Mouse (Mus musculus) testis, adult 2 months (tissue): ENCODE data around the gene Kcnh3. TPM values are rescaled to one million over a fixed set of nuclear protein-coding genes. Genes with fewer than 3 reads are reported as not detected.

Experiments used
- H3K27ac ChIP-seq: fragments of 200-500 bp; 2 replicates; pipeline ENCODE4 v1.5.1; 2012; ENCODE audit warnings: low read depth, low read length; ENCODE audit not compliant: control insufficient read depth, insufficient read depth
- H3K27me3 ChIP-seq: fragments of 200-500 bp; 2 replicates; pipeline ENCODE4 v1.6.1; 2012; ENCODE audit warnings: mild to moderate bottlenecking, low read length, moderate library complexity; ENCODE audit not compliant: control insufficient read depth, insufficient read depth
- H3K36me3 ChIP-seq: fragments of 200-500 bp; 2 replicates; pipeline ENCODE4 v1.6.1; 2012; ENCODE audit warnings: mild to moderate bottlenecking, low read length; ENCODE audit not compliant: control insufficient read depth, insufficient read depth
- H3K4me1 ChIP-seq: fragments of 200-500 bp; 2 replicates; pipeline ENCODE4 v1.6.1; 2012; ENCODE audit warnings: low read length; ENCODE audit not compliant: control insufficient read depth, insufficient read depth
- H3K4me3 ChIP-seq: fragments of 200-500 bp; 2 replicates; pipeline ENCODE4 v1.5.1; 2012; ENCODE audit warnings: low read depth, mild to moderate bottlenecking, low read length, moderate library complexity, mixed read lengths; ENCODE audit not compliant: control insufficient read depth
- CTCF ChIP-seq: fragments of 200-500 bp; IDR thresholded peaks from 2 replicates; pipeline ENCODE4 v1.5.1; 2012; ENCODE audit warnings: low read depth, mild to moderate bottlenecking, inconsistent platforms, low read length, moderate library complexity; ENCODE audit not compliant: control insufficient read depth, insufficient read depth, insufficient replicate concordance
- POLR2A ChIP-seq: fragments of 200-500 bp; IDR thresholded peaks from 2 replicates; pipeline ENCODE4 v1.6.1; 2012; ENCODE audit warnings: low read depth, mild to moderate bottlenecking, inconsistent platforms, low read length, moderate library complexity; ENCODE audit not compliant: control insufficient read depth
- polyA plus RNA-seq: library from polyadenylated mRNA; depleted of rRNA; stranded (reverse); fragments of >200 nt; gene quantifications from 2 replicates; pipeline ENCODE4 v1.2.3, GENCODE M21; 2012

Gene Kcnh3
- polyA plus RNA-seq, 1 experiment: 0.89 TPM

DNA sequence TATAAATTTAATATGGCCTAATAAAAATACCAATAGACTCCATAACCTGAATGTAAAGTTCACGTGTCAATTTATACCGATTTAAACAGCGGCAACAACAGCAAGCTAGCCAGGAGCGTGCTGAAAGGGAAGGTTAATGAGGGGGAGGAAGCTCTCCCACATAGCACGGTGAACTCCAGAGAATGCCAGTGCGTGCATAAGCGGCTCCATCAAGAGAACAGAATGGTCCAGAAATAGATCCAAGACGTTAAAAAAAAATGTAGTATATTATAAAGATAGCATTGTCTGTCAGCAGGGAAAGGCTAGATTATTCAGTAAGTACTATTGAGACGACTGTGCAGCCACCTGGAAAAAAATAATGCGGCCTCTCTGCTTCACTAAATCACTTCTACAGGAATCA, 38.0 kb downstream of the Kcnh3 start:
- Histone ChIP-seq H3K4me1 (0 out of 2 replicates have a peak, but pooled peaks cover 2% of the 10 kb centered on the region), H3K27me3 (no peaks in the 10 kb centered on the region), H3K36me3 (no peaks in the 10 kb centered on the region), H3K27ac (no peak overlapping the region), H3K4me3 (no peak overlapping the region)
- no peak for TF ChIP-seq CTCF
- no peak for TF ChIP-seq POLR2A

GRCm38 (mm10) chr15:99264363-99264762, 39.7 kb downstream of the Kcnh3 start:
- no peak overlapping the region for H3K27ac ChIP-seq

DNA sequence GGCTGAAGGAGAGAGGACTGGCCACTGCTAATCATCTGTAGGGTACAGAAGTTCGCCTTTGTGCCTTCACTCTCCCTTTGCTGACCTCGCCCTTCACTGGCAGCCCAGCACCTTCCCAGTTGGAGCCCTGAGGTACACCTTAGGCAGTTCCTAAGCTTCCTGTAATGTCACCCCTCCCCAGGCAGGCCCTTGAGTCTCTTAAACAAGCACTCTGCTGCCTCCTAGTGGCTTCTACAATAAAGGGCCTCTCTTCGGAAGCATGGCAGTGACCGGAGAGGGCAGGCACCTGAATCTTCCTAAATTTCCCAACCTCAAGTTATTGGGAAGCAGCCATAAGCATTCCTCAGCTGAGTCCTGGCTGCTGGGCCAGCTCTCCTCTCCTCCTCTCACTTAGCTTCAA, 41.0 kb downstream of the Kcnh3 start:
- TF ChIP-seq POLR2A: no peak
- peak; percentile 39; the same call in 1 of the 2 replicates for TF ChIP-seq CTCF

More at GRCm38 (mm10) chr15:99264363-99264762, 39.7 kb downstream of the Kcnh3 start:
- Histone ChIP-seq H3K36me3 (no peaks in the 10 kb centered on the region), H3K27me3 (no peaks in the 10 kb centered on the region), H3K4me1 (0 out of 2 replicates have a peak, but pooled peaks cover 2% of the 10 kb centered on the region), H3K4me3 (no peak overlapping the region)
- TF ChIP-seq POLR2A (no peak), CTCF (no peak)

GRCm38 (mm10) chr15:99276095-99276494, 51.4 kb downstream of the Kcnh3 start:
- Histone ChIP-seq H3K27ac (no peak overlapping the region), H3K4me1 (no peaks in the 10 kb centered on the region), H3K27me3 (no peaks in the 10 kb centered on the region), H3K36me3 (no peaks in the 10 kb centered on the region), H3K4me3 (no peak overlapping the region)
- TF ChIP-seq CTCF (no peak), POLR2A (no peak)

More for the DNA sequence above, 41.0 kb downstream of the Kcnh3 start:
- no peaks in the 10 kb centered on the region for H3K27me3 ChIP-seq
- no peaks in the 10 kb centered on the region for H3K4me1 ChIP-seq
- H3K4me3 ChIP-seq: no peak overlapping the region
- H3K27ac ChIP-seq: no peak overlapping the region
- H3K36me3 ChIP-seq: no peaks in the 10 kb centered on the region

- Histone ChIP-seq H3K36me3 (no peaks in the 10 kb centered on the region), H3K4me1 (no peaks in the 10 kb centered on the region), H3K27me3 (no peaks in the 10 kb centered on the region), H3K4me3 (no peak overlapping the region), H3K27ac (no peak overlapping the region)
- TF ChIP-seq POLR2A (no peak), CTCF (no peak)
Observed at GRCm38 (mm10) chr15:99278271-99278670, 53.6 kb downstream of the Kcnh3 start.

DNA sequence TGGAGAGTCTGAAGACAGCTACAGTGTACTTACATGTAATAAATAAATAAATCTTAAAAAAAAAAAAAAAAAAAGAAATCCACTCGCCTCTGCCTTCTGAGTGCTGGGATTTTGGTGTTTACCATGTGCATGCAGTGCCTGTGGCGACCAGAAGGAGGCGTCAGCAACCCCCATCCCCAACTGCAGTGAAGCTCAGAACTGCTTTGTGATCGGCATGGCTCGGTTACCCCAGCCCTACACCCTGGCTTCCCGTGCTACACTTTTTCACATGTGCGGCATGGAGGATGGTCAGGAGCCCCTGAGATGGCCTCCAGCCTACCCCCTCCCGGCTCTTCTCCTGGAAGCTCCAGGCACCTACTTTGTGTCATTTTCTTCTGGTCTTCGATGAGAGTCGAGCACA, 58.8 kb downstream of the Kcnh3 start:
- no peak overlapping the region for H3K27ac ChIP-seq
- peaks cover 15% of the 10 kb centered on the region for H3K4me1 ChIP-seq
- H3K4me3 ChIP-seq: peak overlapping the region; percentile 2
- TF ChIP-seq CTCF (peak; percentile 78; the same call in 1 of the 2 replicates), POLR2A (no peak)
- no peaks in the 10 kb centered on the region for H3K36me3 ChIP-seq
- no peaks in the 10 kb centered on the region for H3K27me3 ChIP-seq

DNA sequence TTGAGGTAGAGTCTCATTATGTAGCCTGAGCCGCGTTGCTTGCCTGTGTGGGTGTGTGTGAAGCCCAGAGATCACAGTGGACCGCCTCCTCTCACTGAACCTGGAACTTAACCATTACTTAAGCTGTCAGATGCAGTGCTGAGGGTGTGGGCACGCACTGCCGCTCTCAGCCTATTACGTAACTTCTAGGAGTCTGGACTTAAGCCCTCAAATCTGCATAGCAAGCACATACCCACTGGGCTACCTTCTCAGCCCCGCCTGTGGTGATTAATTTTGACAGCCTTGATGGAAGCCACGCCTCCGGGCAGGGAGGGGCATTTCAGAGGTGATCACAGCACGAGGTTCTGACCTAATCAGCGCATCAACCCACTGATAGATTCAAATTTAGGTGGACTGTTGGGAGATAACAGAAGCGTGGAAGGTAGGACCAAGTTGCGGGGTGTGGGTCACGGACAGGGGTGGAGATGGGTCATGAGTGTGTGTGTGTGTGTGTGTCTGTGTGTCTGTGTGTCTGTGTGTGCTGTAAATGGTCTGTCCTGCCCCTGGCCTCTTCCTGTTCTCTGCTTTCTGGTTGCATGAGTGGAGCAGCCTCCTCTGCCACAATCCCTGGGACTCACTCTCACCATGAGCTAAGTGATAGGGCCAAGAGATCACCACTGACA, 60.0 kb downstream of the Kcnh3 start:
- H3K36me3 ChIP-seq: no peaks in the 10 kb centered on the region
- H3K27me3 ChIP-seq: no peaks in the 10 kb centered on the region
- no peak overlapping the region for H3K27ac ChIP-seq
- no peak for TF ChIP-seq CTCF
- TF ChIP-seq POLR2A: no peak
- peaks cover 15% of the 10 kb centered on the region for H3K4me1 ChIP-seq
- H3K4me3 ChIP-seq: peak overlapping the region; percentile 34
